Mouse (Mus musculus): Measurements from ENCODE around the gene Nipsnap3a. TPM values are rescaled to one million over a fixed set of nuclear protein-coding genes. Genes with fewer than 3 reads are reported as not detected.
A peak's percentile ranks its signal among the peaks of the same experiment; 100 is the strongest.

Gene Nipsnap3a
- polyA plus RNA-seq (2015; fragmentation: Nextera tagmentation; extraction: Ambion mirVana): not detected in 2 replicates

DNA sequence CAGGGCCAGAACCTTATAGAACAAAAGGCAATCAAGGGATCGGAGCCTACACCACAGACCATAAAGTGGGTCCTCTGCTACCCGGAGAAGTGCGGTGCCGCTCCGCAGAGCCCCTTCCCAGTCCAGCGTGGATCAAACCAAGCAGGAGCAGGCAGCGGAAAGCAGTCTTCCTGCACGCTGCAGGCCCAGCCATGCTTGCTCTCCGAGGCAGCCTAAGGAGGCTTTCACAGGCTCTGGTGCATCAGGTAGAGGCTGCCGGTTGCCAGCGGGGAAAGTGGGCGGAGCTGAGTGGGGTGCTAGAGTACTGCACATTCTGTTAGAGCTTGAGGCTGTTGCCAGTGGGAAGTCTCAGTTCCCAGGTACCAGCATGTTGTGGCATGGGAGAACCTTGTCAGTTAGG, at the start of gene Nipsnap3a:
Nipsnap3a (plus strand) TSS at position 25 of the 400 bp plus-strand sequence.
- ATAC-seq (peak; percentile 30; the same call in 1 of the 2 replicates), DNase-seq (ENCODE audit: low spot score) (no peak)
- Histone ChIP-seq H3K4me1 (ENCODE audit: insufficient read depth, low read depth, low read length) (no peaks in the 10 kb centered on the region), H3K9me3 (ENCODE audit: low read length) (no peaks in the 10 kb centered on the region), H3K4me2 (replicated peaks; ENCODE audit: low read depth, low read length) (no peak within 1 kb of the TSS), H3K27ac (ENCODE audit: low read length) (no peak within 1 kb of the TSS), H3K36me3 (ENCODE audit: insufficient read depth, low read length) (no peaks in the 10 kb centered on the region), H3K9ac (replicated peaks; ENCODE audit: low read depth) (no peak within 1 kb of the TSS), H3K4me3 (ENCODE audit: low read depth, low read length) (no peak within 1 kb of the TSS), H3K27me3 (replicated peaks; ENCODE audit: insufficient read depth, low read length) (no peaks in the 10 kb centered on the region)
- 28% methylated on average over 12 of the region's 12 CpGs for WGBS
- TF ChIP-seq EP300 (IDR thresholded peaks at IDR 0.05): no peak
- TF ChIP-seq CTCF (IDR thresholded peaks at IDR 0.05): no peak

DNA sequence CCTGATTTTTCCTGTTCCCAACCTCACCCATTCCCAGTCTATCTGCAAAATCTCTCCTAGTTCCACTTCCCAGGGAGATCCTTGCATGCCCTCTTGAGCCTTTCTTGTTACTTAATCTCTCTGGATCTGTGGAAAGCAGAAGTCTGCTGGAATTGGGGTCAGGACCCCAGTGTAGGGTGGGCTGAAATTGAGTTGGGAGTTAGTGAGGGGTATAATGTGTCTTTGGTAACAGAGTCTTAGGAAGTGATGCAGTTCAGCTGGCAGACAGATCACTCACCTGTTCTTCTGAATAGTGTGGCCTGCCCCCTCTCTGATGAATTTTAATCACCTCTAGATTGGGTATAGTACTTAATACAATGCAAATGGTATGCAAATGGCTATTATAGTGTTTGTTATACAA, 42.4 kb upstream of the Nipsnap3a start:
- Histone ChIP-seq H3K4me1 (ENCODE audit: insufficient read depth, low read depth, low read length) (no peaks in the 10 kb centered on the region), H3K9ac (replicated peaks; ENCODE audit: low read depth) (no peak overlapping the region)

DNA sequence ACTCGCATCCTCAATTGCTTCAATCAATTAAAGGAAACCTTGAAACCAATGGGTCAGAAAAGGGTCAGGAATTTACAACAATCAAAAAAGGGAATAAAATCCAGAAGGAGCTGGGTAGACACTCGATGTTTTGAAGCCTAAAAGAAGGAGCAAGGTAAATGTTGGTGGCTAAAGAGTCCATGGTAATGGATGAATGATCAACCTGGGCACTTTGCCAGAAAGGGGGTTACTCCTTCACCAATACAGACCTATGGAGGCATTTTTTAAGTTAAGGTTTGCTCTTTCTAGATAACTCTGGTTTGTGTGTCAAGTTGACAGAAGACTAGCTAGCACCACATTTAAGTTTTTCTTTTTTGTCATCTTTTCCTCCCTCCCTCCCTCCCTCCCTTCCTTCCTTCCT, 40.1 kb upstream of the Nipsnap3a start:
- no peak for DNase-seq (ENCODE audit: low spot score)
- H3K9ac ChIP-seq (replicated peaks; ENCODE audit: low read depth): no peak overlapping the region
- H3K9me3 ChIP-seq (ENCODE audit: low read length): no peaks in the 10 kb centered on the region
- H3K27ac ChIP-seq (ENCODE audit: low read length): no peak overlapping the region
- TF ChIP-seq EP300 (IDR thresholded peaks at IDR 0.05) (no peak), CTCF (IDR thresholded peaks at IDR 0.05) (no peak)
- WGBS: 73% methylated on average over 2 of the region's 2 CpGs
- no peaks in the 10 kb centered on the region for H3K27me3 ChIP-seq (replicated peaks; ENCODE audit: insufficient read depth, low read length)
- H3K4me2 ChIP-seq (replicated peaks; ENCODE audit: low read depth, low read length): no peak overlapping the region
- no peaks in the 10 kb centered on the region for H3K36me3 ChIP-seq (ENCODE audit: insufficient read depth, low read length)
- H3K4me3 ChIP-seq (ENCODE audit: low read depth, low read length): no peak overlapping the region
- ATAC-seq: no peak
- no peaks in the 10 kb centered on the region for H3K4me1 ChIP-seq (ENCODE audit: insufficient read depth, low read depth, low read length)

More for the DNA sequence above, 42.4 kb upstream of the Nipsnap3a start:
- H3K4me2 ChIP-seq (replicated peaks; ENCODE audit: low read depth, low read length): no peak overlapping the region
- H3K4me3 ChIP-seq (ENCODE audit: low read depth, low read length): no peak overlapping the region
- ATAC-seq: no peak
- no peak overlapping the region for H3K27ac ChIP-seq (ENCODE audit: low read length)
- no peaks in the 10 kb centered on the region for H3K36me3 ChIP-seq (ENCODE audit: insufficient read depth, low read length)
- DNase-seq (ENCODE audit: low spot score): no peak
- no peaks in the 10 kb centered on the region for H3K9me3 ChIP-seq (ENCODE audit: low read length)
- TF ChIP-seq CTCF (IDR thresholded peaks at IDR 0.05): no peak
- no peak for TF ChIP-seq EP300 (IDR thresholded peaks at IDR 0.05)
- H3K27me3 ChIP-seq (replicated peaks; ENCODE audit: insufficient read depth, low read length): no peaks in the 10 kb centered on the region

DNA sequence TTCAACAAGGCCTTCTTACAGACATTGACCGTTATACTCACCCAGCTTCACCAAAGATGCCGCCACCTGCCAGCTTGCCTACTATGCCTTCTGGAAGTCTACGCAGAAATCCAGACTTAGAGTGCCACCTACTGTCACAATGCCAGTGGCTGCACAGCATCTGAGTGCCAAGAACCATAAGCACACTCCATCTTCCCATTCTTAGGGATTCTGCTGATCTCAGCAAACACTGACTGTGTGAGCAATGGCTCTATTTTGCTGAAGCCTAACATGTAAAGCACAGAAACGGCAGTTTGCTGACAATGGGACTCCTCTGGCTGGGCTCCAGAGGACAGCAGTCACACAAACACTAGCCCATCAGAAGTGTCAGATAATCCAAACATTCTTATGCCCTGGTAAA, 30.4 kb upstream of the Nipsnap3a start:
- Histone ChIP-seq H3K9ac (replicated peaks; ENCODE audit: low read depth) (no peak overlapping the region), H3K9me3 (ENCODE audit: low read length) (no peaks in the 10 kb centered on the region), H3K4me3 (ENCODE audit: low read depth, low read length) (no peak overlapping the region), H3K27me3 (replicated peaks; ENCODE audit: insufficient read depth, low read length) (0 out of 2 replicates have a peak, but pooled peaks cover 4% of the 10 kb centered on the region), H3K36me3 (ENCODE audit: insufficient read depth, low read length) (no peaks in the 10 kb centered on the region), H3K4me1 (ENCODE audit: insufficient read depth, low read depth, low read length) (no peaks in the 10 kb centered on the region), H3K4me2 (replicated peaks; ENCODE audit: low read depth, low read length) (no peak overlapping the region), H3K27ac (ENCODE audit: low read length) (no peak overlapping the region)
- peak; percentile 70 for ATAC-seq
- TF ChIP-seq CTCF (IDR thresholded peaks at IDR 0.05) (peak; percentile 58), EP300 (IDR thresholded peaks at IDR 0.05) (no peak)
- 15% methylated on average over 4 of the region's 4 CpGs for WGBS
- peak; percentile 52 for DNase-seq (ENCODE audit: low spot score)

DNA sequence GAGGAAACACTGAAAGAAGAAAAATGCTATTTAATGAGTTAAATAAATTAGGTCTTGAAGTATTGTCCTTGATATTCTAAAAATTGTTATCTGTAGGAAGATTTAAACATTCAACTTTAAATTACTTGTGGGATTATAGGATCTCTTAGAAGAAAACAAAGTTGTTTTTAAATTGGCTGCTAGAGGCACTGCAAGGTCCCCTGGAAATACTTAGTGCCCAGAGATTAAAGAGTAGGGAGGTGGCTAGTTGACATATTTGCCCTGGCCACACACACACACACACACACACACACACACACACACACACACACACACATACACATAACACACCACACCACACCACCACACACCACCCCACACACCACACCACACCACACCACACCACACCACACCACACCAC, 24.8 kb upstream of the Nipsnap3a start, which contains the start of gene Olfr270:
Olfr270 (plus strand) TSS at position 301 of the 400 bp plus-strand sequence.
- 0 out of 2 replicates have a peak, but pooled peaks cover 4% of the 10 kb centered on the region for H3K27me3 ChIP-seq (replicated peaks; ENCODE audit: insufficient read depth, low read length)
- H3K9ac ChIP-seq (replicated peaks; ENCODE audit: low read depth): no peak within 1 kb of the TSS
- H3K36me3 ChIP-seq (ENCODE audit: insufficient read depth, low read length): no peaks in the 10 kb centered on the region
- DNase-seq (ENCODE audit: low spot score) (no peak), ATAC-seq (no peak)
- TF ChIP-seq EP300 (IDR thresholded peaks at IDR 0.05) (no peak), CTCF (IDR thresholded peaks at IDR 0.05) (no peak)
- no peak within 1 kb of the TSS for H3K27ac ChIP-seq (ENCODE audit: low read length)
- H3K9me3 ChIP-seq (ENCODE audit: low read length): no peaks in the 10 kb centered on the region
- no peak within 1 kb of the TSS for H3K4me2 ChIP-seq (replicated peaks; ENCODE audit: low read depth, low read length)
- H3K4me3 ChIP-seq (ENCODE audit: low read depth, low read length): no peak within 1 kb of the TSS
- no peaks in the 10 kb centered on the region for H3K4me1 ChIP-seq (ENCODE audit: insufficient read depth, low read depth, low read length)

DNA sequence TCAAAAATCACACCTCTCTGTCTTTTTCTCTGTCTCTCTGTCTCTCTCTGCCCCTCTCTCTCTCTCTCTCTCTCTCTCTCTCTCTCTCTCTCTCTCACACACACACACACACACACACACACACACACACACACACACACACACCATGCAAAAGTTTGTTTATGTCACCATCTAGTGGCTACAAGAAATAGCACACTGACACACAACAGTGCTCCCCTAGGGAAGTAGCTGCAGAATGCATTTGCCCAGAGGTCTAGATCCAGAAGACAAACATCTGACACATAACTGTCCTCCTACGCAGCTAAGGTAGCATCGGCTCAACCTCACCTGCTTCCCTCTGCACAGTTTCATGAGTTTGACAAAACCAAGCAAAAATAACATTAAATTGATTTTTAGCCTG, 3.9 kb upstream of the Nipsnap3a start:
- no peak overlapping the region for H3K4me3 ChIP-seq (ENCODE audit: low read depth, low read length)
- H3K27ac ChIP-seq (ENCODE audit: low read length): no peak overlapping the region
- H3K4me2 ChIP-seq (replicated peaks; ENCODE audit: low read depth, low read length): no peak overlapping the region
- no peaks in the 10 kb centered on the region for H3K36me3 ChIP-seq (ENCODE audit: insufficient read depth, low read length)
- H3K4me1 ChIP-seq (ENCODE audit: insufficient read depth, low read depth, low read length): no peaks in the 10 kb centered on the region
- no peaks in the 10 kb centered on the region for H3K27me3 ChIP-seq (replicated peaks; ENCODE audit: insufficient read depth, low read length)
- H3K9me3 ChIP-seq (ENCODE audit: low read length): no peaks in the 10 kb centered on the region
- TF ChIP-seq CTCF (IDR thresholded peaks at IDR 0.05) (peak; percentile 62), EP300 (IDR thresholded peaks at IDR 0.05) (no peak)
- H3K9ac ChIP-seq (replicated peaks; ENCODE audit: low read depth): no peak overlapping the region
- no peak for DNase-seq (ENCODE audit: low spot score)
- ATAC-seq: no peak
- WGBS: 67% methylated on average over 2 of the region's 2 CpGs

DNA sequence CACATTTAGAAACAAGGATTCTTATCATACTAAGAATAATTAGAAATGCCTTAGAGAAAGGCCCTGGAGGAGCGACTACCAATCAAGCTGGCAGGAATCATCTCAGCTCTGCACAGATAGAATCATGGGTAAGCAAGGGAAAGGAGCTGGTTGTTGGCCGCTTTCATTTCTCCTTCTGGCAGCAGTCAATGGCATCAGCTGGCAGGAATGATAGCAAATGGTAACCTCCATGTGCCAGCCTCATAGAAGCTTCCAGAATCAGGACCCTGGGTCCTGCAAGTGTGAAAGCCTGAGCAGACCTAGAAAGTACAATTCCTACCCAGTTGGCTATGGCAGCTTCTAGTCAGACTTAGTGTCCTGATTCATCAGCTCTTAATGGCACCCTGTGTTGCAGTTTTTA, 2.8 kb upstream of the Nipsnap3a start:
- H3K9me3 ChIP-seq (ENCODE audit: low read length): no peaks in the 10 kb centered on the region
- WGBS: 81% methylated on average over 2 of the region's 2 CpGs
- no peak overlapping the region for H3K4me2 ChIP-seq (replicated peaks; ENCODE audit: low read depth, low read length)
- ATAC-seq (no peak), DNase-seq (ENCODE audit: low spot score) (no peak)
- H3K36me3 ChIP-seq (ENCODE audit: insufficient read depth, low read length): no peaks in the 10 kb centered on the region
- H3K9ac ChIP-seq (replicated peaks; ENCODE audit: low read depth): no peak overlapping the region
- H3K4me3 ChIP-seq (ENCODE audit: low read depth, low read length): no peak overlapping the region
- H3K27me3 ChIP-seq (replicated peaks; ENCODE audit: insufficient read depth, low read length): no peaks in the 10 kb centered on the region
- no peaks in the 10 kb centered on the region for H3K4me1 ChIP-seq (ENCODE audit: insufficient read depth, low read depth, low read length)
- H3K27ac ChIP-seq (ENCODE audit: low read length): no peak overlapping the region
- TF ChIP-seq CTCF (IDR thresholded peaks at IDR 0.05): no peak
- no peak for TF ChIP-seq EP300 (IDR thresholded peaks at IDR 0.05)
